Mouse (Mus musculus): ENCODE measurements around the gene Csf2rb2.
"Not testable (repeated sequence)": the region's sequence is repeated elsewhere in the genome, so short reads cannot be mapped to it uniquely, and the experiment has no call there.

The Csf2rb2 gene

GRCm38 (mm10) chr15:78257326-78258050 is 48.0 kb downstream of the Csf2rb2 start:
- peak; percentile 51 for DNase-seq (ENCODE audit: low read depth, low spot score)

GRCm38 (mm10) chr15:78256602-78257259 is 48.8 kb downstream of the Csf2rb2 start:
- DNase-seq (ENCODE audit: low read depth, low spot score): not testable (repeated sequence)

GRCm38 (mm10) chr15:78254751-78255150 is 50.8 kb downstream of the Csf2rb2 start:
- DNase-seq (ENCODE audit: low read depth, low spot score): peak; percentile 64

- DNase-seq (ENCODE audit: low read depth, low spot score): no peak
Measured at GRCm38 (mm10) chr15:78248410-78248809, 57.1 kb downstream of the Csf2rb2 start.

GRCm38 (mm10) chr15:78247659-78248058 is 57.9 kb downstream of the Csf2rb2 start:
- no peak for DNase-seq (ENCODE audit: low read depth, low spot score)

- DNase-seq (ENCODE audit: low read depth, low spot score): no peak
Measured at GRCm38 (mm10) chr15:78246143-78247116, 59.1 kb downstream of the Csf2rb2 start.

GRCm38 (mm10) chr15:78244695-78245492 is 60.6 kb downstream of the Csf2rb2 start, which contains the start of gene Ncf4:
Ncf4 (plus strand) TSS chr15:78244801.
- DNase-seq (ENCODE audit: low read depth, low spot score): no peak

GRCm38 (mm10) chr15:78243774-78244173 is 61.7 kb downstream of the Csf2rb2 start:
- DNase-seq (ENCODE audit: low read depth, low spot score): no peak

- no peak for DNase-seq (ENCODE audit: low read depth, low spot score)
Measured at GRCm38 (mm10) chr15:78243061-78243460, 62.5 kb downstream of the Csf2rb2 start.

- DNase-seq (ENCODE audit: low read depth, low spot score): no peak
Measured at GRCm38 (mm10) chr15:78241335-78241734, 64.2 kb downstream of the Csf2rb2 start.

- DNase-seq (ENCODE audit: low read depth, low spot score): no peak
Measured at GRCm38 (mm10) chr15:78239956-78240617, 65.4 kb downstream of the Csf2rb2 start.

GRCm38 (mm10) chr15:78239453-78239852 is 66.1 kb downstream of the Csf2rb2 start:
- peak; percentile 82 for DNase-seq (ENCODE audit: low read depth, low spot score)

GRCm38 (mm10) chr15:78234823-78235509 is 70.6 kb downstream of the Csf2rb2 start:
- DNase-seq (ENCODE audit: low read depth, low spot score): no peak
